Mouse (Mus musculus) E14TG2a.4 (cell line): ENCODE measurements at regions not wholly inside any gene's neighbourhood (a gene's known extent, or its start where the extent isn't known, plus 50 kb on each side); places are given as distances from the start of the nearest gene placed in this dataset.

Experiments
- CTCF ChIP-seq: conservative IDR thresholded peaks from 2 replicates; pipeline ENCODE4 v1.5.1; 2014; ENCODE audit warnings: low read length
- NANOG ChIP-seq: IDR thresholded peaks from 2 replicates; pipeline ENCODE4 v1.6.1; 2014; ENCODE audit warnings: borderline replicate concordance, low read length, mixed read lengths
- POU5F1 ChIP-seq: IDR thresholded peaks from 2 replicates; pipeline ENCODE4 v1.6.1; 2014; ENCODE audit warnings: low read length, borderline replicate concordance

- TF ChIP-seq CTCF (no peak), NANOG (no peak), POU5F1 (no peak)
Observed at GRCm38 (mm10) chr6:7134888-7135287, 179.1 kb downstream of the Sdhaf3 start.
